Mouse (Mus musculus) liver, embryonic 14.5 days (tissue): ENCODE measurements at regions not wholly inside any gene's neighbourhood (a gene's known extent, or its start where the extent isn't known, plus 50 kb on each side); places are given as distances from the start of the nearest gene placed in this dataset.

ENCODE experiments used
- ATAC-seq: fragments of 200-750 bp; cut with Nextera tagmentation; 2 replicates; pipeline ENCODE4 v1.8.0; 2017; ENCODE audit warnings: moderate number of reproducible peaks, mild to moderate bottlenecking, moderate library complexity; ENCODE audit not compliant: insufficient read depth
- DNase-seq, 3 experiments: peaks; one replicate each; pipeline ENCODE4 v3.0.0-alpha.2; 2012 to 2013; ENCODE audit warnings: low read depth in 3 of 3, low spot score in 3 of 3
- H3K27ac ChIP-seq: fragments of 300-500 bp; sonication (generic); 2 replicates; pipeline ENCODE4 v1.5.1; 2014; ENCODE audit warnings: moderate library complexity, mild to moderate bottlenecking, control low read depth, inconsistent platforms
- H3K27me3 ChIP-seq: fragments of 300-500 bp; sonication (generic); 2 replicates; pipeline ENCODE4 v1.6.1; 2014; ENCODE audit warnings: mild to moderate bottlenecking, low read length, moderate library complexity; ENCODE audit not compliant: control insufficient read depth, insufficient read depth
- H3K36me3 ChIP-seq: fragments of 300-500 bp; sonication (generic); replicated peaks from 2 replicates; pipeline ENCODE4 v1.6.1; 2014; ENCODE audit warnings: low read depth; ENCODE audit not compliant: control insufficient read depth, insufficient read depth
- H3K4me1 ChIP-seq, 2 experiments: fragments of 200-500 bp in 1 of 2; fragments of 300-500 bp in 1 of 2; sonication (generic) in 1 of 2; replicated peaks; 2 replicates each; pipeline ENCODE4 v1.6.1; 2012 to 2014; ENCODE audit warnings: antibody characterized with exemption in 1 of 2, inconsistent platforms in 1 of 2, low read length in 1 of 2; ENCODE audit not compliant: control insufficient read depth in 2 of 2, insufficient read depth in 2 of 2
- H3K4me2 ChIP-seq: fragments of 300-500 bp; sonication (generic); 2 replicates; pipeline ENCODE4 v1.6.1; 2014; ENCODE audit warnings: low read depth, mild to moderate bottlenecking, control low read depth, moderate library complexity
- H3K4me3 ChIP-seq, 2 experiments: fragments of 200-500 bp in 1 of 2; fragments of 300-500 bp in 1 of 2; sonication (generic) in 1 of 2; 2 replicates each; pipeline ENCODE4 v1.5.1; 2012 to 2014; ENCODE audit warnings: low read depth in 2 of 2, low read length in 2 of 2, mild to moderate bottlenecking in 2 of 2, control low read depth in 1 of 2, inconsistent platforms in 1 of 2, moderate library complexity in 1 of 2; ENCODE audit not compliant: insufficient read depth in 1 of 2
- H3K9ac ChIP-seq: fragments of 300-500 bp; sonication (generic); replicated peaks from 2 replicates; pipeline ENCODE4 v1.6.1; 2014; ENCODE audit warnings: mild to moderate bottlenecking, control low read depth, moderate library complexity
- H3K9me3 ChIP-seq: fragments of 300-500 bp; sonication (generic); 2 replicates; pipeline ENCODE4 v1.6.1; 2016; ENCODE audit warnings: low read length, mixed read lengths; ENCODE audit not compliant: control insufficient read depth
- CTCF ChIP-seq: IDR thresholded peaks from 2 replicates; pipeline ENCODE4 v1.5.1; 2016; ENCODE audit warnings: antibody characterized with exemption, low read depth, control low read depth
- EP300 ChIP-seq: IDR thresholded peaks from 2 replicates; pipeline ENCODE4 v1.6.1; 2016; ENCODE audit warnings: antibody characterized with exemption, low read depth
- WGBS: fragments of 180-500 bp; shearing (Covaris S2); extraction: QIAGEN DNeasy Blood & Tissue Kit; methylation state at CpG from one replicate; pipeline ENCODE4 v1.1.7; 2014; ENCODE audit not compliant: insufficient replicate concordance; 5-methylcytosine and 5-hydroxymethylcytosine counted together

DNA sequence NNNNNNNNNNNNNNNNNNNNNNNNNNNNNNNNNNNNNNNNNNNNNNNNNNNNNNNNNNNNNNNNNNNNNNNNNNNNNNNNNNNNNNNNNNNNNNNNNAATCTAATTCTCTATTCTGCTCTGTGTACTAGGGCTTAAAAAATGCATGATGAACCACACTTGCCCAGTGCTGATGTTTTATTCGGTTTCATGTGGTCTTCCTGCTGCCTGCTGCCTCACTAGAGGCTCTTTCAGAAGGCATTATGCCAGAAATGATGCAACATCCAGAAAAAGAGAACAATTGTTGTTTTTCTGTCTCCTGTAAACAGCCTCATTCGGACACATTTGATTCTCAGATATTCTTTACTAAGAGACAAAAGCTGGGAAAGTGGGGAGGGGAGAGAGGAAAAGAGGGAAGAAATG lies 176.0 kb downstream of the Edem1 start:
- no peak overlapping the region for H3K9ac ChIP-seq
- H3K27me3 ChIP-seq: no peaks in the 10 kb centered on the region
- H3K9me3 ChIP-seq: no peaks in the 10 kb centered on the region
- no peak overlapping the region for H3K4me3 ChIP-seq
- DNase-seq: no peak
- H3K36me3 ChIP-seq: no peaks in the 10 kb centered on the region
- TF ChIP-seq CTCF: no peak
- H3K4me2 ChIP-seq: no peak overlapping the region
- H3K4me1 ChIP-seq: no peaks in the 10 kb centered on the region
- 33% methylated on average over 2 of the region's 2 CpGs for WGBS
- ATAC-seq: no peak
- no peak overlapping the region for H3K27ac ChIP-seq

DNA sequence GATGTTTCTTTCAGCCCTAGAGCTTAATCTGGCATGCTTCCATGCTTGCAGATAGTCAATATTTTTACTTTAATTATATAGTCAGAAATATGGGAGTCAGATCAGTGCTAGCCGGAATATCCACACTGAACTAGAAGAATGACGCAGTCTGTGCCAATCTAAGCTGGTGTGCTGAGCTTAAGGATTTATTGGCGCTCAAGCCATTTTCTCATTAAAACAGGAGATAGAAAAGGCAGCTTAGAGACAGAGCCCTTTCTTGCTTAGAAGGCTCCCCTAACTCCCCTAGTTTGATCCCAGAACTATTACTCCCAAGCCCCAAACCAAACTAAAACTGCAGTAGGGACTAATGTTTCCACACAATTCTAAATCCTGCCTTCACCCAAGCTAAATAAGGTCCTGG lies 180.9 kb downstream of the Edem1 start:
- Histone ChIP-seq H3K4me2 (no peak overlapping the region), H3K36me3 (no peaks in the 10 kb centered on the region), H3K9me3 (no peaks in the 10 kb centered on the region), H3K27ac (no peak overlapping the region), H3K9ac (no peak overlapping the region), H3K4me1 (no peaks in the 10 kb centered on the region), H3K27me3 (no peaks in the 10 kb centered on the region), H3K4me3 (no peak overlapping the region)
- ATAC-seq: no peak
- DNase-seq: no peak
- 77% methylated on average over 3 of the region's 3 CpGs for WGBS
- TF ChIP-seq EP300: no peak
- TF ChIP-seq CTCF: no peak

DNA sequence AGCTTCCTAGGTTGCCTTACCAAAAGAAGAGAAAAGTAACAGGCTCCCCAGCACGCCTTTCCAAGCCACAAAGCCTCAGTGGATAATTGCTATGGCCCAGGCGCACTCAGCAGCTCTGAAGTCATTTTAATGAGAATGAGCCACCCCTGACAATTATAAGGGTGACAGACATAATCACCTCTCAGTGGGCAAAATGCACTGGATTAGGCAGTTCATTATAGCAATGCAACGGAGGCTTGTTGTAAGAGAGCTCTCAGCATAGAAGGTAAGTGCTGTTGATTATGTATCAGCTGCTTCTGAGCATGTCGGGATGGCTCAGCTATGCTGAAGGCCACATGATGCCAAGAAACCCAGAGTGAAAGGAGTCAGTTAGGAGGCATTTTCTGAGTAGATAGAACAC lies 181.4 kb downstream of the Edem1 start:
- 44% methylated on average over 4 of the region's 4 CpGs for WGBS
- ATAC-seq: no peak

DNA sequence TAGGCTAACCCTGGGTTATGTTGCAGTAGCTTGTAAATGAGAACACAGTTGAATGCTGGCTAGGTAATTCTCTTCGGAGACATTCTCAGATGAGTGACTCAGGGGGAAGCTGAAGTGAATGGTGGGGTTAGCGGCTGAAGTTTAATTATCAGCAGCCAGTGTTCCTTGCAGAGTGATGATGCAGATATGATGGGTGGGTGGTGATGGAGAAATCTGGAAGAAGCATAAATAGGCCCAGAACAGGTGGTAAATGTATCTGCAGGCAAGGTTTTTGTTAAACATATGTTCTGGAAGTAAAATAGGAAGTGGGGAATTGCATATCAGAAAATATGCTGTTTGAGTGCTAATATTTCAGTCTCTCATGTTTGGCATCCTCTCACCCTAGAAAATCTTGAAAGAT lies 191.3 kb downstream of the Edem1 start:
- no peak overlapping the region for H3K9ac ChIP-seq
- no peaks in the 10 kb centered on the region for H3K27me3 ChIP-seq
- no peak overlapping the region for H3K4me2 ChIP-seq
- no peaks in the 10 kb centered on the region for H3K36me3 ChIP-seq
- no peak overlapping the region for H3K4me3 ChIP-seq
- no peak overlapping the region for H3K27ac ChIP-seq
- ATAC-seq (no peak), DNase-seq (no peak)
- no peak for TF ChIP-seq CTCF
- no peaks in the 10 kb centered on the region for H3K4me1 ChIP-seq
- WGBS: 62% methylated on average over 2 of the region's 2 CpGs
- H3K9me3 ChIP-seq: no peaks in the 10 kb centered on the region

More for the DNA sequence above, 181.4 kb downstream of the Edem1 start:
- DNase-seq: no peak
- H3K9ac ChIP-seq: no peak overlapping the region
- no peaks in the 10 kb centered on the region for H3K27me3 ChIP-seq
- no peaks in the 10 kb centered on the region for H3K4me1 ChIP-seq
- H3K27ac ChIP-seq: no peak overlapping the region
- no peak overlapping the region for H3K4me3 ChIP-seq
- no peaks in the 10 kb centered on the region for H3K9me3 ChIP-seq
- no peaks in the 10 kb centered on the region for H3K36me3 ChIP-seq
- no peak overlapping the region for H3K4me2 ChIP-seq
- TF ChIP-seq CTCF: no peak
- no peak for TF ChIP-seq EP300
